Mouse (Mus musculus): ENCODE measurements around the gene Usp34.

- TF ChIP-seq CTCF (IDR thresholded peaks at IDR 0.05; ENCODE audit: low read depth, low read length), result no peak
- TF ChIP-seq POLR2A (IDR thresholded peaks at IDR 0.05; ENCODE audit: borderline replicate concordance, low read depth, low read length), result no peak
Measured at GRCm38 (mm10) chr11:23307566-23307920, 848 bp downstream of the Usp34 start.
